Mouse (Mus musculus): ENCODE results near the gene Ankrd2.

Ankrd2 gene

DNA sequence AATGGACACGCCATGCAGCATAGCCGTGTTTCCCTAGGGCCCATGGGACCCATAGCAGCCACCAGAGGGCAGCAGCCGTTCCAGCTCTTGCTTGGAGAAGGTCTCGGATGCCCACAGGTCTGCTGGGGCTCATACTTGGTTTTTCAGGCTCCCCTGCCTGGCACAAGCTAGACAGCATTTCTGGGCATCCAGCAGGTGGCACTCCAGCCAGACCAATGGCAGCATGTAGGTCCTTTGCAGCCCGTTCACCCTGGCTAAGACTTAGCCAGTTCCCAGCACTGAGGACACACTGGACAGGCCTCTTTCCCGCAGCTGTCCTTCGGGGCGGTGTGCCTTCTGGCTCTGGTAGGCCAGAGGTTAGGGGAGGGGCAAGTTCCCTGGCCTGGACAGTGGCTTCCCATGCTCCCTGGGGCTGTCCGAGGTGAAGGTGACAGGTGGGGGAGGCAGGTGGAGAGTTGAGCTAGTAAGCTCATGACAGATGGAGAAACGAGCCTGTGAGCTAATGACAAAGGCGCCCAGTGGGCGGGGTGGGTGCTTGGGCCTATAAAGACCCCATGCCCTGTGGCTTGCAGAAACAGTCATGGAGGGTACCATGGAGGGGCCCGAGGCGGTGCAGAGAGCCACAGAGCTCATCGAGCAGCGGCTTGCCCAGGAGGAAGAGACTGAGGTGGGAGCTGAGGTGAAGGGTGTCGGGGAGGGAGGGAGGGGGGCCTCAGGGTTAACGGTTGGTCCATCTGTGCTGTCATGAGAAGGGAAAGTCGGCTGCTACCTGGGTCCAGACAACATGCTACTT lies at the start of gene Ankrd2:
Gene Ankrd2 (plus strand): TSS at position 545 of the 793 bp plus-strand sequence.
- DNase-seq (ENCODE audit: low spot score): peak; percentile 90

DNA sequence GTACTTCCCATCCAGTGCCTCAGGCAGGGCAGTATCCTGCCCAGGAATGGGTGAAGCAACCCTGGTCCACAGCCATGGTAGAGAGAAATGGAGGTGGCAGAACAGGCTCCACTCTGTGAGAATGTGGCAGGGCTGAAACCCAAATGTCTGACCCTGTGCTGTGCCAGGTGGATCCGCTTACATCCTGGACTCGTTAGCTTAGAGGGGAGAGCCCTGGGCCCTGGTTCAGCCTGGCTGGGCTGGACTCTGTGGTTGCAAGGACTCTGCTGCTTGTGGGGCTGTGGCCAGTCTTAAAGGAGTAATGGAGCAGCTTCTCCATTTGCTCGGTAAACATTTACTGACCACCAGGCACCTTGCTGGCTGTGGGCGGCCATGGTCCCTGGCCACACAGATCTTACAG lies 48.6 kb upstream of the Ankrd2 start:
- DNase-seq (ENCODE audit: low spot score): no peak

DNA sequence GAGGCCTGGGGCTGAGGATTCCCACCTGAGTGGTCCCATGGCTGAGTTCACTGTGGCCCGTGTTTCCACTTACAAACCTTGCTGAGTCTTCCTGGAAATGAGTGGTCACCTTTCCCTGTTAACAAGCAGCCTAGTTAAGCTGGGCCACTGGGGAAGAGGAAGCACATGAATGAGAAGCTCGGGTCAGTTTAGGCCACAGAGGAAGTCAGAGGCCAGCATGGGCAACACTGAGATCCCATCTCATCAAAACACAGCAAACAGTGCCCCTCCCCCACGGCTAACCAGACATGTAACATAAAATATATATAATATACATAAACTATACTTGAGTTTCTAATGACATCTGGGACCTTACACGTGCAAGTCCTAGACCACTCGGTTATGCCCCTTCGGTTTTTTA lies 46.0 kb upstream of the Ankrd2 start:
- DNase-seq (ENCODE audit: low spot score): no peak

DNA sequence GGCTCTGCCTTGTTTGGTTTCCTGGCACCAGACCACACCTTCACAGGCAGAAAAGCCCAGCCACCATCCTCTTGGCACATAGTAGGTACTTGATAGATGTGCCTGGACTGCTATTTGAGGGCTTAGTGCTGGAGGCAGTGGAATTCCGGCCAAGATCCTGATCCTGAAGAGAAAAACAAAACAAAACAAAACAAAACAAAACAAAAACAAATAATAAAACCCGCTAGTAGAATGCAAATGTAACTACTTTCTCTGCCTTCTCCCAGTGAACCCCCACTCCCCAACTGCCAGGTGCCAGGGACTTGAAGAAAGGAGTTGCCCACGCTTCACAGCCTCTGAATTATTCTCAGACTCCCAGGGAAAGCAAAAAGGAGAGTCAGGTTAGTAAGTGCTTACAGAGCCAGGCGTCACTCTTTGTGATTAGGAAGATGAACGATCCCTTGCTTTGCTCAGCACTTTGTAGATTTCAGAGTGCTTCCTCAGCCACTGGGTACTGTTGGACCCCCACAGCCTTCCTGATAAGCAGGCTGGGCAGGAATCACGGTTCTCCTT lies 43.8 kb upstream of the Ankrd2 start:
- DNase-seq (ENCODE audit: low spot score): no peak

DNA sequence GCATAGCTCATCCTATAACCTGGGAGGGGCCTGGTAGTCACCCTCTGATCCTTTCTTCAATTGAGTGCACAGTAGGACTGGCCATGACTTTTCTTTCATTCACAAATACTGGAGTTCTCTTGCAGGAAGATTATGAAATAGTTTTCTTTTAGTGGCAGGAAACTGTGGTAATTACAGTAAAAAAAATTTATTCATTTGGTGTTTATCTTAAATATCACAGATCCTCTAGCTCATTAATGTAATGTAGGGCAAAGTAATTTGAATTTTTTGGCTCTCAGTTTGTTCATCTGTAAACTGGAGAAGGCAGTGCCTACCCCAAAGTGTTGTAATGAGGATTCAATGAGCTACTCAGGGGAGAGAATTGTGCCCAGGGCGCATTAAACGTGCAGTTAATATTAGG lies 42.8 kb upstream of the Ankrd2 start:
- DNase-seq (ENCODE audit: low spot score): no peak

DNA sequence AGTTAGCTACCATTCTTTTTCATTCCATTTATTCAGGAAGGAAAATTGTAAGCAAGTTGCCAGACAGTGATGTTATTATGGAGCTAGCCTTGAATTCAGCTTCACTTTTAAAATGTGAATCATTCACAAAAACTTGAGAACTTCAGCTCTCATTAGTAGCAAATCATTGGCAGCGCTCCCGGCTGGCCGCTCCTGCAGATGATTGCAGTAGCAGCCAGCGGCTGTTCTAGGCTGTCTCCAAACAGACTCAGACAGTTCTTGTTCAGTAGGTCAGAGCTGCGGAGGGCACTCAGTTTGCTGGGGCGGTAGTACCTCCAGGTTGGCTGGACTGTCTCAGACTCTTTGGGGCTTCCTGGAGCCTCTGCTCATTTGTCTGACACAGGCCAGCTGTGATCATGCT lies 42.3 kb upstream of the Ankrd2 start:
- DNase-seq (ENCODE audit: low spot score): no peak

DNA sequence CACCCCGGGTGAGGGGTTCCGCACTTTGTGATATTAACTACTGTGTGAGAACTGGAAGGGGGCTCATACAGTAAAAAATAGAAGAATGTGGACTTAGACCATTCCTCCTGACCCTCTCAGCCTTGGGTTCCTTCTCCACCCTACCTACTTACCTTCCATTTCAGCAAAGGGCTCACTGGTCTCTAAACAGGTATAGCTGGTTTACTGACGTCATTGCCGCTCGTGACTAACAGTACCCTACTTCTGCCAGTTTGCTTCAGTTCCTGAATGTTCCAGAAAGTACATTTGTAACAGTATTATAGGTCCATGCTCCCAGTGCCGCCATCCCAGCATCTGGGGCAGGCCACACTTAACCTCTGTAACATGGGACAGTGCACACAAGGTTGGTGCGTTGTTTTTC lies 41.8 kb upstream of the Ankrd2 start:
- no peak for DNase-seq (ENCODE audit: low spot score)

DNA sequence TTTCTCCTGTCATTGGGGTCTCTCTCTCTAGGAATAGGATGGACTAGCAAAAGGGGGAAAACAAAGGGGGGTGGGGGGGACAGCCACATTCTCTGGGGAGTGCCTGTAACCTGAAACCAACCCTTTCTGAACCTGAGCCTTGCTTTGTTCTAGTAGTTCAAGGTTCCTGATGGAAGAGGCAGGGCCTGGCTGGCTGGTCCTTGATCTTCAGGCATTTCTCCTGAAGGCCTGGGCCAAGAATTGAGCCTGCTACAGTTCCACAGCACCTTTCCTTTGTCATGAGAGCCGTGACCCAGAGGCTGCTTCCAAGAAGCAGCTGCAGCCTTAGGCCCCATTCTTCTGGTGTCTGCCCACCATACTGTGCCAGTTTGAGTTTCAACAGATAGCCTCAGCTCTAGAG lies 40.3 kb upstream of the Ankrd2 start:
- DNase-seq (ENCODE audit: low spot score): no peak

DNA sequence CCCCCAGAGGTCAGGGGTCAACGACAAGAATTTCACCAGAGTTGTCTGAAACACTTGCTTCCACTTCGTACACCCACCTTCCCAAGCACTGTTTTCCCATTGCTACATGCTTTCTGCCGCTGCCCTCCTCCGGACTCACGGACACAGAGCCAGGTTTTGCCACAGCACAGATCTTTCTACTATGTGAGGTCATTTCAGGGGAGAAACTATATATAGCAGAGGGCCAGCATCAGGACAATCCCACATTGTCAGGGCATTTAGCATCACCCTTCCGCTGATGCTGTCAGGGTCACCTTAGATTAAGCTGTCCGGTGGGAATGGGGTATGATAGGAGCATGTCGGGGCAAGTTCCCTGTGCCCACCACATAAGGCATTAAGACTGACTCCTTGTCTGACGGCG lies 38.7 kb upstream of the Ankrd2 start:
- no peak for DNase-seq (ENCODE audit: low spot score)

DNA sequence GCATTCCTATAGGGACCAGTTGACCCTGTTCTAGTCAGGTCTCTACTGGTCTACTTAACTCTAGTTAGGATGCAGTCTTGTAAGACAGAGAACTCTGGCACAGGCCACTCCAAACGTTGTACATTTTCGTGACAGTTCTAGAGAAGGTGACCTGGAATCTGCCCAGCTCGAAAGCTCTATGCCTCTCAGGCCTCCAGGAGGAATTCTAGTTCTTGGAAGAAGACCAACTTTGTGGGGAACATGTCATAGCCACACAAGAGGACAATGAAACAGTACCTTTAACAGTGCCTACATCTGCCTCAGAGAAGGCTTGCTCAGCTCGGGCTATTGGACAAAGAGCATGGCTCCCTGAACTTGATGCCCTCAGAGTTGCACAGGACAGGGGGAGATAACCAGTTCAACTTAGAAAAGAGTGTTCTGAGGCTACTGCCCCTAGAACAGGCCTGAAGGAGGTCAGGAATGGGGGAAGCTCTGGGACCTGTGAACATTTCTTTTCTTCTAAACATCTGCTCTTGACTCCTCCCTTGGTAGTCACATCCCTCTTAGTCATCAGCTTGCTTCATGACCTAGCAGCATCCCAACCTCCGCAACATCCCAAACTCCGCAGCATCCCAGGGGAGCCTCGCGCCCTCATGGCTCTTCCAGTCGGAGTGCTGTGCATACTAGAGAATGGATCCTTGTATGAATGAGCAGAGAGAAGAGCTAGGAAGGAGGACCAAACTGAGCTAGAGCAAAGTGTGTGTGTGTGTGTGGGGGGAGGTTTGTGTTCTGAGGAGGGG lies 36.8 kb upstream of the Ankrd2 start:
- DNase-seq (ENCODE audit: low spot score): no peak

DNA sequence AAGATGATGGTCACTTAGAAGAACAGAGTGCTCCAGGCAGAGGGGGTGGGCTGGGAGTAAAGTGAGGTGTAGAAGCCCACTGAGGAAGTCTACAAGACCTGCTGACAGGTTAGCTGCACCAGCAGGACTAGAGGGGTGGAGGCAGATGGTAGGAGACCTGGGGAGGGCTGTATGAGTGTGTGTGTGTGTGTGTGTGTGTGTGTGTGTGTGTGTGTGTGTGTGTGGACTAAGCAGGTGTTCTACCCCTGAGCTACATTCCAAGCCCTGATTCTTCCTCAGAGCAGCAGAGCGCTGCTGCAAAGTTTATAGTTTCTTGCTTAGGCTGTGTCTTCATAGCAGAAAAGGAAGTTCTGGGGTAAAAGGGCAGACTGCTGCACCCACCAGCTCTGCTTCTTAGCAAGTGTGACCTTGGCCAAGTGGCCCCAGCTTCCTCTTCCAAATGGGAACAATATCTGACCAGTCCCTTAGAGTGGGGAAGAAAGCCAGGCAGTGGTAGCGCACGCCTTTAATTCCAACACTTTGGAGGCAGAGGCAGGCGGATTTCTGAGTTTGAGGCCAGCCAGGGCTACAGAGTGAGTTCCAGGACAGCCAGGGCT lies 36.0 kb upstream of the Ankrd2 start:
- DNase-seq (ENCODE audit: low spot score): no peak

DNA sequence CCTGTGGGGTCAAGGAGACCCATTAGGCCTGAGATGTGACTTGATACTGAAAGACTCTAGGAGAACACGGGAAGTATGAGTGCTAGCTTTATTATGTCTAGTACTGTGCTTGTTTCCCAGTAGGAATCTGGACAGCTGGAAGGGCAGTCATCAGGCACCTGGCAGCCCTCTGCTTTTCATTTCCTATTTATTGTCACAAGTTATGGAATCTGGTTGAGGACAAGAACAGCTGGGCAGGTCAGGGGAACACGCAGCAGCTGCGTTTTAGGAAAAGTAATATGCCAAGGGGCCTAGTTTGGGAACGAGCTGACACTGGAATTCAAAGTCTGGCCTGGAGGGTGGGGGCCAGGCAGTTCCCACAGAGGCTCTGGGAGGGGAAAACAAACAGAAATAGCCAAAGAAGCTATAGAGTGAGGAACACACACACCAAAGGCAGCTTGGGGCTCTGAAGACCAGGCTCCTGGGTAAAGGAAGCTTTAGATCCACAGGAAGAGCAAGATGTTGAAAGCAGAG lies 35.3 kb upstream of the Ankrd2 start:
- no peak for DNase-seq (ENCODE audit: low spot score)

DNA sequence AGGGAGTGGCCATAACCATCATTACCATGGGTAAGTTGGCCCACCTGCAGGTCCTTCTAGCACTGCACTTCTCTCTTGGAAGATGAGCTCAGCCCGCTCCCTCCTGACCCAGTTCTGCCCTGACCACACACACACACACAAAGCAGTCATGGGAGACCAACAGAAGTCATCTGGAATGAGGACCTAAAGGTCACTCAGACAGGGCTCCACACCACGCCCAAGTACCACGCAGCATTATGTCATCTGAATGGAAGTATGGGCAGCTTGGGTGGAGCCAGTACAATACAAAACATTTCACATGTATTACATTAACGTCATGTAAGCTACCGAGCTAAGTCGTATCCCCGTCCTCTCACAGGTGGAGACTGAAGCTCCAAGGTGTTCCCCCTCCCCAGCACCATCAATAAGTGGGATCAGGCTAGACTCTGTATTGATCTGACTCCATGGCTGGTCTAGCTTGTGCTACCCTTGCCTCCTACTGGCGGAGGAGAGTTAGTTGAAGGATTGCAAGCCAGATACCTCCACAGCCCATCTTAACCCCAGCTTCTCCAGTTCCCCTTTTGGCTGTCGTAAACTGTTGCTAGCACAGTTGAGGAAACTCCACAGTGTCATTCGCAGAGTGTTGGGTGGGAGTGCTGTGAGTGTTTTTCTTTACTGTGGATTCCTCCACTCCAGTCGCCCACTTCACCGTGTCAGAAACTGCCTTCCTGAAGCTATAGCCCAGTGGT lies 34.4 kb upstream of the Ankrd2 start:
- DNase-seq (ENCODE audit: low spot score): no peak

DNA sequence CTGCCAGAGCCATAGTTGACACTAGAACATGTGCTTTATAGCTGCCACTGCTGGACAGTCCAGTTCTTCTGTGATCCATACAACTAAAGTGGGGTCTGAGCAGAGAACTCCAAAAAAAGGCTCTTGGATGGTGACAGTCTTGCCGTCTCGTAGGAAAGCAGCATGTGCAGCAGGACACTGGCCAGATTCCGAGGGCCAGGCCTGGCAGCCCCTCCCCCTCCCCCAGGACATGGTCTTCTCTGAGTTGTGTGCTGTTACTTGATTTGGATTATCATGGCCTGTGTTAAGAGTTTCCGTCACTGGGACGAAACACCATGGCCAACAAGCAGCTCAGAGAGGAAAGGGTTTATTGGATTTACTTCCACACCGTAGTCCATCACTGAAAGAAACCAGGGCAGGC lies 31.5 kb upstream of the Ankrd2 start:
- DNase-seq (ENCODE audit: low spot score): no peak

DNA sequence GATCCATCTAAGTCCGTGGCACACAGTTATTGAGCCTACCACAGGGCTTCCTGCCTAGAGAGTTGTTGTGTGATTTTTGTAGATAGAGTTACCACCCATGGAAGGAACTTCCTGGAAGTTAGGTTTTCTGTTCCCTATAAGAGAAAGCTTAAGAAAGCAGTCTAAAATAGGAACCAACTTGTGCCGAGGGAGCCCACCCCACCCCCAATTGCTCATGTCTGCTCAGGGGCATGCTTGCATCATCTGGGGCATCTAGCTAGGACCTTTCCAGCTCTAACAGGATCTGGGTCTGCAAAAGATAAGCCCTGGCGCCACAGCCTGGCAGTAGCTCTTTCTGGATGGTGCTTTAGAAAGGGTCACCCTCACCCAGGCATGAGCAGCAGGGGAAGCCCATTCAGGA lies 30.2 kb upstream of the Ankrd2 start:
- DNase-seq (ENCODE audit: low spot score): no peak

DNA sequence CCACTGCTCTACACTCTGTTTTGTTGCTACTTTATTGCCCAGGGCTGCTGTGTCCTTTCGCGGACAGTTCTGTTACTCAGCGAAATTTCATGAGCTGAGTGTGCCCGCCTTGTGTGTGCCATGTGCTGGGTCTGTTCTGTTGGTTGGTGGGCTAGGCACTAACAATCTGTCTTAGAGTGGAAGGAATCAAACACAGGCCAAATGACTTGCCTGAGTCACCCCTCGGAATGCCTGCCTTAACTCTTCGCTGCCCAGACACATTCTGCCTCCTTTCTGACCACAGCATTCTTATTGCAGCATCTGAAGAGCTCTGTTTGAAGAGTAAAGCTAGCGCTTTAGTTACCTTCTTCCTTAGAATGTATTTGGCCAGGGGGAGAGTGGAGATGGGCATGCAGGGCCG lies 29.2 kb upstream of the Ankrd2 start:
- DNase-seq (ENCODE audit: low spot score): no peak

DNA sequence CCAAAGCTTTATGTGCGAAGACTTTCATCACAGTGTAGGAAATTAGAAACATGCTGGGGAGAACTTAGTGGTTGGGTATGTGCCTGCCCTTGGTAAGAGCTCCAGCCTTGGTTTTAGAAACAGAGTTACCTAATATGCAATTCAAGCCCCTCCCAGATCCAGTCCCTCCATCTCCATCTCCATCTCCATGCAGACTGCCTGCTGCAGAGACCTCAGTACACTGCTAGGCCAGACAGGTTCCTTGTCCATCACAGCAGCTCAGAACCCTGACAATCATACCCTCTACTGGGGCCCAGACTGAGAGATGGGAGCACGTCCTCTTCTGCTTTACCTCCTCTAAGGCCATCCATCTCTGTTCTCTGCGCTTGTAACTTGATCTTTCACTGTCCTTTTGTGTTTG lies 27.2 kb upstream of the Ankrd2 start:
- DNase-seq (ENCODE audit: low spot score): no peak

DNA sequence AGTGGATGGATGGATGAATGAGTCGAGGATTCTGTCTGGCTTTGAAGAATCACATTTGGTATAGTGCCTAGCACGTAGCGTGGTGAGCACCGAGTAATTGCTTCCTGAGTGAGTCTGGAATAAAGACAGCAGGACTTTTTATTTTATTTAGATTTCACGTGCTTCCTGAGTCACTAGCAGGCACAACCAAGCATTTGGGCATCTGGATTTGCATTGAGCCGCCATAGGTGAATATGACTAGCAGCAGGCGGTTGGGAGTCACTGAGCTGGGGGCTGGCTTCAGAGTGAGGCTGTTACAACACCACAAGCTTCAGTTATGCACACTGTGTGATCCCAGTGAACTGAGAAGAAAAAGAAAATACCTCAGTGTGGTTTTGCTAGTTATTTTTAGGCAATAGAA lies 26.7 kb upstream of the Ankrd2 start:
- DNase-seq (ENCODE audit: low spot score): no peak

DNA sequence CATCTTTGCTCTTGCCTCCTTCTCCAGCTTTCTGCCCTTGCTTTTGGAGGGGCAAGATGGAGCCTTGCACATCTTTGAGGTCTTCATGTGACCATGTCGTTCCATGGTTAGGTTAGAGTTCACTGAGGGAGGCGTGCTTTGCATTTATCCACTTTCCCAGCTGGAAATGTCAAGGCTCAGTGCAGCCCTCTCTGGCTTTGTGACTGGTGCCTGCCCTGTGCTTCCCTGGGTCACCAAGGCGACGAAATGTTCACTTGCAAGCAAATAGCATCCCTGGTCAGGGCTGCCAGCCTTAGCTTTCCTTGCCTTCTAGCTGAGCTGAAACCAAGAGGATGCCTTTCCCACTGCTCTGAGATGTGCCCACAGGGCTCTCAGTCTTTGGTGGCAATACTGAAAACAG lies 25.4 kb upstream of the Ankrd2 start:
- no peak for DNase-seq (ENCODE audit: low spot score)

DNA sequence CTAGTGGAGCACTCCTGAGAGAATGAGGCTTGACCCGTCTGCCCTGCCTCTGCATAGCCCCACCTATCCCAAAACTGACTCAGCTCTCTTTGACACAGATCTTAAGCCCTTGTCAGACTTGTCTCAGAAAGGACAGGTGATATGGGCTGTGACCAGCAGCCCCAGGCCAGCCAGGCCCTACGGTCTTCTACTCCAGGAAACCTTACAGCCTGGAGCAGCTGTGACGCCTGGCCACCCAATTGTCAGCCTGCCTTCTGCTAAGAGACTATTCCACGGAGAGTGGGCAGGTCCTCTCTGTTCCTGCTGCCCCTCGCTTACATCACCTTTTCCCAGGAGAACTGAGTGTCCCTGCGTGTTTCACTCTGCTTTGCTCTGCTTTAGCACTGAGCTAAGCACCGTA lies 24.7 kb upstream of the Ankrd2 start:
- DNase-seq (ENCODE audit: low spot score): no peak

DNA sequence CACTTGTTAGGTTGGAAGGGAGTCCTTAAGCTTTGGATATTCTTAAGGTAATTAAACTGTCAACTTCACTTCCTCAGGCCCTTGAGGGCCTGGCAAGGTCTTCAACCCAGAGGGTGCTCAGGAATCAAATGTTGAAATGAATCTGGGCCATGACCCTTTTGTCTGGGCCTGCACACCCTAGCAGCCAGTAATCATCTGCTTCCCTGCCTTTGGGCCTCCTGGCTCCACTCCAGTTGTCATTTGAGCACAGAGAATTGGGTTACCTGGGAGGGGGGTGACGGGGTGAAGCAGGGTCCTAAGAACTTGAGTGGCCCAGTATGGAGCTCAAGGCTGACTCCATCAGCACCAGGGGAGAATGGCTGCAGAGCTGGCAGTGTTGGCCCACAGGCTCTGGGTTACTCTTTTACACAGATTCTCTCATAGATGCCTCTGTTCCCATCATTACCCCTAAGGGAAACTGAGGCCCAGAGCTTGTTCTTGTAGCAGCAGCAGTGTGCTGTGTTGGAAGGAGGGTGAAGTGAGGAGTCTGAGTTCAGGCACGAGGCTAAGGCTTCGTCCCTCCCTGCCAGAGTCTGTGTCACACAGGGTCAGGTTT lies 21.5 kb upstream of the Ankrd2 start:
- no peak for DNase-seq (ENCODE audit: low spot score)

DNA sequence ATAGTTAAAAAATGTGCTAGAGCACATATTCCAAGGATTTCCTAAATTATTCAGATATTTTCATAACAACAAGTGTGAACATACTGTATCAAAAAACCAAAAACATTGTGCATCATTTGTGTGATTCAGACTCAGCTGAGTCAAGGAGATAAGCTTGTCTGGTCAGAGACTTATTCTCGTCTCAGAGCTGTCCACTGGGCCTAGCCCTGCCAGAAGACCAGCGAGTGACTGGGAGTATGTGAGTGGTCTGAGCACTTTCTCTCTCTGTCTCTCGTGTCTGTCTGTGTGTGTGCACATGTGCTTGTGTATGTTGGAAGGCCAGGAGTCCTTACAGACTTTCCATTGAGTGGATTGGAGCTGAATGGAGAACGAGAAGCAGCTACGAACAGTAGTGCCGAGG lies 20.8 kb upstream of the Ankrd2 start:
- DNase-seq (ENCODE audit: low spot score): no peak
